Mouse (Mus musculus): Measurements from ENCODE around the gene Cep63. TPM values are rescaled to one million over a fixed set of nuclear protein-coding genes. Genes with fewer than 3 reads are reported as not detected.

Gene Cep63
- polyA plus RNA-seq, 1 experiment = 39.6 TPM

DNA sequence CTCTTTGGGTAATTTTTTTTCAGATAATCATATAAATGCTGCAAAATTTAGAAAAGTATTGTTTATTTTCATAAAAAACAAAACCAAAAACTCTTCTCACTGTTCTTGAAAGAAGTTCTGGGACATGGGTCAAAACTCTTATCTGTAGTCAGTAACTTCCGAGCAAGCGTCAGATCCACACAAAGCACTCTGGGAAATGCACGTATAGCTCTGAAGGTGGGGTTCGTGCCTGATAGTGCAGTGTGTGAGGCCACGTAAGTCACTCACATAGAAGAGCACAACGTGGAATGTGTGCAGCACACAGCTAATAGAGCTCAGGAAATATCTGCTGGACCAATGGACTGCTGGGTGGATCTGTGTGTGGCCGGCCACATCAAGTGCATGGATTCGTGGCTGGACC, 13.2 kb upstream of the Cep63 start:
- Histone ChIP-seq H3K27ac (replicated peaks; ENCODE audit: low read depth, low read length) (no peak overlapping the region), H3K4me1 (ENCODE audit: control insufficient read depth, insufficient read depth, insufficient read length, low read length) (peaks cover 2% of the 10 kb centered on the region), H3K4me3 (ENCODE audit: insufficient read depth, low read depth, low read length) (no peak overlapping the region)

DNA sequence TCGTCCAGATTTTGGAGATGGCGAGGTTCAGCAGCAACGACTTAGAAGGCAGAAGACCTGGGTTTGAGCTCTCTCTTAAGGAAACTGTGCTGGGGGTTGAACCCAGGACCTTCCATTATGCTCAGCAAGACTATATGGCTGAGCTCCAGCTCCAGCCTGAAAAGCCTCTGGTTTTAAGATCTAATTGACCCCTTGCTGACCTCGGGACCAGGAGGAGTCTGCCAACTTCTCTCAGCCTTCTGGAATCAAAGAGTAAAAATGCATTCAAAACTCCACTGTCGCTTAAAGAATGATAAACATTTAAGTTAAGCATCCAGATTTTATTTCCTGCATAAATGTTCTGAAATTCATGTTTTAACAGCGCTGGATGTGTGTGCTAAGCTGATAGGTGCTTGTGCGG, 12.6 kb upstream of the Cep63 start:
- Histone ChIP-seq H3K4me1 (ENCODE audit: control insufficient read depth, insufficient read depth, insufficient read length, low read length) (peaks cover 2% of the 10 kb centered on the region), H3K4me3 (ENCODE audit: insufficient read depth, low read depth, low read length) (no peak overlapping the region), H3K27ac (replicated peaks; ENCODE audit: low read depth, low read length) (no peak overlapping the region)

DNA sequence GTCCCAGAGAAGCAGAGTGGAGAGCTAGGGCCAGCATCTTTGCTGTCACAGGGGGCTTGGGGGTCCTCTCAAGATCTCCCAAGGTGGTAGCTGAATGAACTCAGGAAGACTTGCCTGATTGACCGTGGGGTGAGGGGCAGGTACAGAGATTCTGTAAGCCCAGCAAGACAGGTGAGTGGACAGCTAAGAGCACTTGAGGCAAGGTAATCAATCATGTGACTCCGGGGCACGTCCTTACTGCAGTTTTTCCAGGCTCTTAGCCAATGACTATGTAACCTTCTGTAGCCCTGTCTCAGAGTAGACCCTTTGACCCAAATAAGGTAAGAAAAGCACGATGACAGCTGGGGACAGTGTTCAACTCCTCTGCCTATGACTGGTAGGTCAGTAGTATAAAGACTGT, 10.8 kb upstream of the Cep63 start:
- H3K27ac ChIP-seq (replicated peaks; ENCODE audit: low read depth, low read length) = no peak overlapping the region
- H3K4me1 ChIP-seq (ENCODE audit: control insufficient read depth, insufficient read depth, insufficient read length, low read length) = no peaks in the 10 kb centered on the region; the same call in 1 of the 2 replicates
- no peak overlapping the region for H3K4me3 ChIP-seq (ENCODE audit: insufficient read depth, low read depth, low read length)

DNA sequence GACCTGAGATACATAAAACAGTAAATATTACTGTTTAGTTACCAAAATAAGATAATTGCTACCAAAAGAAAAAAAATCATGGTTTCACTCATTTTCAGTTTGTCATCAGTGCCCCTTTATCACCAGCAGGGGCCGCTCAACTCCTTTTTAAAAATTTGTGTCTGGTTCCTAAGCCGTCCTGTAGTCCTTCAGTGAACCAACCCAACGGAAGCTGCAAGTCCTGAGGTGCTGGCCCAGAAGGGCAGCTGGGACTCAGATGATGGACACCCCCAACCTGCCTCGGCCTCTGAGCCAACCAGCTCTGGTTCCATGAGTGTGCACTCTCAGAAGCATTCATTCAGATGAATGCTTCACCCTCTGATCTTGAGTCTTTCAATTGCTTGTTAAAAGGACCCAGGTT, 10.2 kb upstream of the Cep63 start:
- Histone ChIP-seq H3K4me1 (ENCODE audit: control insufficient read depth, insufficient read depth, insufficient read length, low read length) (no peaks in the 10 kb centered on the region; the same call in 1 of the 2 replicates), H3K27ac (replicated peaks; ENCODE audit: low read depth, low read length) (no peak overlapping the region), H3K4me3 (ENCODE audit: insufficient read depth, low read depth, low read length) (no peak overlapping the region)

DNA sequence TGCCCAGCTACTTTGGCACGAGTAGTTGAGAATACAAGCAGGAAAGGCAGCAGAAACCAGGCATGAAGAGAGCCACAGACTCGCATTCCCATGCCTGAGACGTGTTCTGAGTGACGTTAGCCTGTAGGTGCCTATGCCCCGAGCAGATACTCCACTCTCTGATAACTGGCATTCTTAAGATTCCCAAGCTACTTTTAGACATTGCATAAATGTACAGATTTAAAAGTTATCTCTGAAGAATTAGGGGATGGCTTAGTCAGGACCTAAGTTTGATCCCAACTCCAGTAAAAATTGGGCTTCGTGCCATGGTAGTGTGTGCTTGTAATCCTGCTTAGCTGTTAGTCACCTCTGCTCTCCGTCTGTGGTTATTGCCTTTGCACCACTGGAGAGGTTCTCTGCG, 8.1 kb upstream of the Cep63 start:
- no peak overlapping the region for H3K27ac ChIP-seq (replicated peaks; ENCODE audit: low read depth, low read length)
- no peaks in the 10 kb centered on the region; the same call in 1 of the 2 replicates for H3K4me1 ChIP-seq (ENCODE audit: control insufficient read depth, insufficient read depth, insufficient read length, low read length)
- H3K4me3 ChIP-seq (ENCODE audit: insufficient read depth, low read depth, low read length) = no peak overlapping the region

DNA sequence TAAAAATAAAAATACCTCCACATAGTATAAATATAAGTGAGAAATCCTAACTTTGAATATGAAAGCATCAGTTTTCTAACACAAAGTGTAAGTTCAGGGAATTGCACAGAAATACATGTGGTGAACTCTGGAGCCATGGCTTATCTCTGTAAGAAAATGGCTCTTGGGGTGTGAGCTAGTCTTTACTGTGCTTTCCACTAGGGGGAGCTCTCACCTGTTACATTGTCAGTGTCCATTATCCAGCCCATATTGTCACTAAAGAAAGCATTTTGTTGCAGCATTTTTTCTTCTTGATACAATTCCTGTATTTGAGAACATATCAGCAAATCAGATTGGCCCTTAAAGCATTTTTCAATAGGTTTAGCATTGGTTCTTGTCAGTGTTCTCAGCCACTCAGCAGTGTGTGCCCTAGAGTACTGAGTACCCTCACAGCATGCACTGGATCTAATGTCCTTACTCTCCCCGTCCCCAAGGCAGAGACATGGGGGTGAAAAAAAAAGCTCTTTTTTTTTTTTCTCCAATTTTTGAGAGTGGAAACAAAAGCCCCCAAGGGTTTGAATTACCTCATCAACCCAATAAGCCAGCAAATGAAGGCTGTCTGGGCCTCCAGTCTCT, 6.7 kb upstream of the Cep63 start:
- Histone ChIP-seq H3K4me3 (ENCODE audit: insufficient read depth, low read depth, low read length) (no peak overlapping the region), H3K4me1 (ENCODE audit: control insufficient read depth, insufficient read depth, insufficient read length, low read length) (no peaks in the 10 kb centered on the region; the same call in 1 of the 2 replicates), H3K27ac (replicated peaks; ENCODE audit: low read depth, low read length) (no peak overlapping the region)

DNA sequence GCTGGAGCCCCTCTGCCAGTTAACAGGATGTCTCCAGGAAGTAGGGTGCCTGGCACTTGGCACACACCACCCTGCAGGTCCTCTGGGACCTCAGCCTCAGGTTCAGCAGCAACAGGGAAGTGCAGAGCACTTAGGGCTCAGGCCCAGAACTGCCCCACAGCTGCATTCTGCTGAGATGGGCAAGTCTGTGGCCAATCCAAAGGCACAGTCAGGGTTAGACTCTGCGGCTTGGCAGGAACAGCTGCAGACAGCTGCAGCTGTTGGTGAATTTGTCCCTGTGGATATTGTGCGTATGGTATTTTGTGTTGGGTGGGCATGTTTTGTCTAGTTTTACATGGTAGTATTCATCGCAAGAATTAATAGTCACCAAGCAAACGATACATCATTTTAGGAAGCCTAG, 5.8 kb upstream of the Cep63 start:
- H3K4me3 ChIP-seq (ENCODE audit: insufficient read depth, low read depth, low read length) = no peak overlapping the region
- H3K4me1 ChIP-seq (ENCODE audit: control insufficient read depth, insufficient read depth, insufficient read length, low read length) = peaks cover 2% of the 10 kb centered on the region
- no peak overlapping the region for H3K27ac ChIP-seq (replicated peaks; ENCODE audit: low read depth, low read length)

DNA sequence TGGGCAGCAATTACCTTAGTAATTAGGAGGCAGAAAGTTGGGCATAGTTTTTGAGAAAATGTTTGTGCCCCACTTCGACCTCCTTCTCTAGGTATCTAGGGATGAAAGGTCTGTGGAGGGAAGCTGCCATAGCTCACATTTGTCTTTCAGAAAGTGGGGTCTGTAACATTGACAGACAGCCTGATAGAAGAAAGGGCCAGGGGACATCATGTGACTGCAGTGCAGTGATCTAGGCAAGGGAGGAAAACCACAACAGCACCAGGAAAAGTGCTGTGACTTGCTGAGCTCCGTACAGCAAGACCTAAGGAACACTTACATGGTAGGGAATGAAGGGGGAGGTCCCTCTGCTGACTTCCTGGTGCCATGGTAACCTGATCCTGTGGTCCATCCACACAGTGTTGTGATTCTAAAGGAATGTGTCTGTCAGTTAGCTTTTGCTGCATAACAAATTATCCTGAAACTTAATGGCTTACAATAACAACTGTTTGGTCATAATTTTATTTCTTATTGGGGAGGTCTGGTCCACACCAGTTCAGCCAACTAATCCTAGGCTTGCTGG, 5.3 kb upstream of the Cep63 start:
- Histone ChIP-seq H3K27ac (replicated peaks; ENCODE audit: low read depth, low read length) (no peak overlapping the region), H3K4me1 (ENCODE audit: control insufficient read depth, insufficient read depth, insufficient read length, low read length) (peaks cover 4% of the 10 kb centered on the region), H3K4me3 (ENCODE audit: insufficient read depth, low read depth, low read length) (no peak overlapping the region)

DNA sequence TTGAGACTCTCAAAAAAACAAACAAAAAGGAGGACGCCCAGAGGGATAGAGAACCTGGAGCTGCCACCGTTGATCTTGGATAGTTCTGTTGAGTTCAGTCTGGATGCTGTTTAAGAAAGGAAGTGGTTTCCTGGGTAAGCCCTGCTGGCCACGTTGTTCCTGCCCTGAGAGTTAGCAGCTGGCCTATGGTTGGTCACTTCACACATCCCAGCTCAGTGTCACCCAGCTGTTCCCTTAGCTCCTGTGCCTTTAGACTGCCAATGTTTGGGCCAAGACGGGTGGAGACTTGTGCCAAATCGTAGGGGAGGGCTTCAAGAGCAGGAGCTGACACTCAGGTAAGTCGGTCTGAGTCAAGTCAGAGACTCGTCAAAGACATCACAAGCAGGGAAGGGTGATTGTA, 2.7 kb upstream of the Cep63 start:
- Histone ChIP-seq H3K4me1 (ENCODE audit: control insufficient read depth, insufficient read depth, insufficient read length, low read length) (peaks cover 4% of the 10 kb centered on the region), H3K27ac (replicated peaks; ENCODE audit: low read depth, low read length) (no peak overlapping the region), H3K4me3 (ENCODE audit: insufficient read depth, low read depth, low read length) (no peak overlapping the region)

DNA sequence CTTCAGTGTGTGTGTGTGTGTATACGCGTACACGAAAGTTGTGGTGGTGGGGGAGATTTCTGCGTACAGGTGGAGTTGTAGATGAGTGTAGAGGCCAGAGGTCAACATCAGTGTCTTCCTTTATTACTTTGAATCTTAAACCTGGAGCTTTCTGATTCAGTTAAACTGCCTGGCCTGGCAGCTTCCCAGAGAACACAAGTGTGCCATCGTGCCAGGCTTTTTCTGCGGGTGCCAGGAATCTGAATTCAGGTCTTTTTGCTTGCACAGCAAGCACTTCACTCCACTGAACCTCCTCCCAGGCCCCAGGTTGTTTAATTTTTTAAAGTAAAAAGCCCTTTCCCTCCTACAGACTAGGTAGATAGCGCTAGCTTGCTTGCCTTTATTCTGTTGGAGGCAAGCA, 1.1 kb upstream of the Cep63 start:
- H3K4me3 ChIP-seq (ENCODE audit: insufficient read depth, low read depth, low read length) = peak overlapping the region; percentile 79
- peaks cover 4% of the 10 kb centered on the region for H3K4me1 ChIP-seq (ENCODE audit: control insufficient read depth, insufficient read depth, insufficient read length, low read length)
- no peak overlapping the region for H3K27ac ChIP-seq (replicated peaks; ENCODE audit: low read depth, low read length)

DNA sequence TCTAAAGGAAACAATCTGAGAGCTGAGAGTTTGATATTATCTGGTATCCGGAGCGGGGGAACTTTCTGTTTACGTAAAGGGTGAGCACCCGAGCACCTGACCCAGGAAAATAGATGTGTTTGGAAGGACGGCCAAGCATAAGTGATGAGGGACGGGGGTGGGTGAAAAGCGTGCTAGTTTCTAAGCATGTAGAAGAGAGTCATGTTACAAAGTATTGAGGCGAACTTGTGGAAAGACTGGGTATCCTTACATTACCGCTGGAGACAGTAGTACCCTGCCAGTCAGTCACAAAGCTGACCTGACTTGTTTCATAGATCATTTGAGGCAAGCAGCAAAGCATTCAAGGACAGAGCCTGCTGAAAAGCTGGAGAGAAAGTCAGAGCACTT, 498 bp upstream of the Cep63 start:
- H3K4me3 ChIP-seq (ENCODE audit: insufficient read depth, low read depth, low read length) = peak overlapping the region; percentile 79
- peaks cover 4% of the 10 kb centered on the region for H3K4me1 ChIP-seq (ENCODE audit: control insufficient read depth, insufficient read depth, insufficient read length, low read length)

DNA sequence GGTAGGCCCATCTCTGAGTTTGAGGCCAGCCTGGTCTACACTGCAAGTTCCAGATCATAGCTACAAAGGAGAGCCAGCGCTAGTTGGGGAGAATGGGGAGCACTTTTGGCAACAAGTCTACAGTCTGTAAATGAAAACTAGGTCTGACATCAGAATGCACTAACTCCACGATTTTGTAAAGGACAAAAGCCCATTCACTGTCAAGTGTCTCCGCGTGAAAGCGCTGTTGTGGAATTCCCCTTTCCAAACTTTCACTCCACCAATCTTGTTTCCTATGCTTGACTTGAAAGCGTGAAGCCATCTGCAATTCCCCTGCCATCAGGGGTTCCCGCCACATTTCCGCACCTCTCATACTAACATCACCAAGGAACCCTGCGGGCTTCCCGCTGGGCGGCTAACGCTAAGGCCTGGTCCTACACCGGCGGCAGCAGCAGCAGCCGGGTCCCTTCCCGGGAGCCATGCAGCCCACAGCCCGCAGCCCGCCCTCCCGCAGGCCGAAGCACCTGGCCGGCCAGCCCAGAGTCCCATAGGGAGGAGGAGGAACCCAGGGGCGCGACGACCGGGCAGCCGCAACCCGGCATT, 842 bp downstream of the Cep63 start:
- Histone ChIP-seq H3K27ac (replicated peaks; ENCODE audit: low read depth, low read length) (peak overlapping the region; percentile 48), H3K4me3 (ENCODE audit: insufficient read depth, low read depth, low read length) (peak overlapping the region; percentile 73), H3K4me1 (ENCODE audit: control insufficient read depth, insufficient read depth, insufficient read length, low read length) (peaks cover 4% of the 10 kb centered on the region)

More for the DNA sequence above, 498 bp upstream of the Cep63 start:
- peak overlapping the region; percentile 80 for H3K27ac ChIP-seq (replicated peaks; ENCODE audit: low read depth, low read length)

DNA sequence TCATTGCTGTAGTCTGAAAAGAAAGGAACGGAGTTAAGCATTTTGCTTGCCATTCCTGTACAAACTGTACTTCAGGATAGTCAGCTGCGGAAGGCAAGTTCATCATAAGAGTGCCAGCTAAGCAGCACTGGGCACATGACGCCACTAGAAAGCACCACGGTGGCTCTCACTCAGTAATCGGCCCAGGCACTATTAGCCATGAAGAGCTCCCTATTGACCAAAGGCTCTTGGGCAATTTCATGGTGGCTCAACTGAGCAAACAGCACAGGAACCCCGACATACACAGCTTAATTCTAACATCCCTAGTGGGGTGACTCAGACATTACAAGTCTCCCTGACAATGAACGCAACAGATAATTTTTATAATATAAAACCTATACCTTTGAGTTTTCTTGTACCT, 2.8 kb downstream of the Cep63 start:
- no peak overlapping the region for H3K4me3 ChIP-seq (ENCODE audit: insufficient read depth, low read depth, low read length)
- H3K4me1 ChIP-seq (ENCODE audit: control insufficient read depth, insufficient read depth, insufficient read length, low read length) = peaks cover 4% of the 10 kb centered on the region
- no peak overlapping the region for H3K27ac ChIP-seq (replicated peaks; ENCODE audit: low read depth, low read length)

DNA sequence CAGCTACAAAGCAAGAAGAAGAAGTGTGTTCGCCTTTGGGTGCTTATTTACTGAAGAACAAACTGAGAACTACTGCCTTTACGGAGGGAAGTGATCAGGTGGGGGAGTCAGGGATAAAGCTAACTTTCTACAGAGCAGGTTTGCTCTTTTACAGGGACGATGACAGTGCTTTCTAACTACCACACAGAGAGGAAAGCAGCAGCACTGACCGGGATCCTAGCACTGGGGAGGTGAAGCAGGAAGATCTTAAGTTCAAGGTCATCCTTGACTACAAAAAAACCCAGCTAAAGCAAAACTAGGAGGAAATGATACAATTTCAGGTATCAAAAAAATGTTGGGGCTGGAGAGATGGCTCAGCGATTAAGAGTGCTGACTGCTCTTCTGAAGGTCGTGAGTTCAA, 3.5 kb downstream of the Cep63 start:
- H3K27ac ChIP-seq (replicated peaks; ENCODE audit: low read depth, low read length) = no peak overlapping the region
- peaks cover 4% of the 10 kb centered on the region for H3K4me1 ChIP-seq (ENCODE audit: control insufficient read depth, insufficient read depth, insufficient read length, low read length)
- no peak overlapping the region for H3K4me3 ChIP-seq (ENCODE audit: insufficient read depth, low read depth, low read length)

DNA sequence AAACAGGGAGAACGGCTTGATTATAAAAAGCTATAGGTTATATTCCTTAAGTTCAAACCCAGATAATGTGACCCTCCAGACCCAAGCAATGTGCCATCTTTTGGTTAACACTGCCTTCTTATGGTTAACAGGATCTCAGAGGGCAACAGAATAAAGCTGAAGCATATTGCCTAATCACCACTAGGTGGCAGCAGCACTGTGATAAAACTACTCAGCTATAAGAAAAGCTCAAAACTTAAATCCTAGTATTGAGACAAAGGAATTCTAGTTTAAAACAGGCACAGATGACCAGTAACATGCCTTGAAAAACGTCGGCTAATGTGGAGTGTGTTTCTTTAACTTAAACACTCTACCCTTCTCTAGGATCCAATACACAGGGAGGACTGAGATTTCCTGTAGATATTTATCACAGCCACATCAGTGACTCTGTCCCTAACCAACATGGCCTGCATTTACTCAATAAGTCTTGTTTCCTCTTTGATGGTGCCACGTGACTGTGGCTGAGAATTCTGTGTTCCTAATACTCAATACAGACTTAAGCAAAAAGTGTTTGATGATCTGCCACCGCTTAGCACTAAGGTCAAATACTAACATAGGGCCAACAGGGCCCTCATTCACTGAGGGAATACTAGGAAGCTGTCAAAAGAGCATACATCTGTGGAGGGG, 4.0 kb downstream of the Cep63 start:
- Histone ChIP-seq H3K27ac (replicated peaks; ENCODE audit: low read depth, low read length) (no peak overlapping the region), H3K4me1 (ENCODE audit: control insufficient read depth, insufficient read depth, insufficient read length, low read length) (peaks cover 3% of the 10 kb centered on the region)

DNA sequence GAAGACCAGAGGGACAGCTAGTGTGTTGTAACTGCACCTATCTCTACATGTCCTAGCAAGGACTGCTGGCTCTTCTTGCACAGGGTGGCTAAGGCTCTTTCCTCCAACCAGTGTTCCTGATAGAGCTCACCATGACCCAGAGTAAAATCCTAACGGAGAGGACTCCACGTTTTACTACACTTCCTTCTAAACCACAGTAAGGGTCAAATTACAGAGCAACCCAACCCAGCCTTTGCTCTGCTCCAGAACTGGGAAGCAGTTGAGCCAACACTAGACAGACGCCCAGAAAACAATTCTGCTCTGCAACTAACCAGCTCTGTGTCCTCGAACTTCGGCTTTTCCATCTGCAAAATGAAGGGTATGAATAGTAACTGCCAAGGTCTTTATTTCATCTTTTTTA, 4.9 kb downstream of the Cep63 start:
- Histone ChIP-seq H3K4me3 (ENCODE audit: insufficient read depth, low read depth, low read length) (no peak overlapping the region), H3K27ac (replicated peaks; ENCODE audit: low read depth, low read length) (no peak overlapping the region), H3K4me1 (ENCODE audit: control insufficient read depth, insufficient read depth, insufficient read length, low read length) (no peaks in the 10 kb centered on the region)

More for the DNA sequence above, 4.0 kb downstream of the Cep63 start:
- H3K4me3 ChIP-seq (ENCODE audit: insufficient read depth, low read depth, low read length) = no peak overlapping the region
